Mouse (Mus musculus): ENCODE data around the gene Alg11. TPM values are rescaled to one million over a fixed set of nuclear protein-coding genes. Genes with fewer than 3 reads are reported as not detected.
A peak's percentile ranks its signal among the peaks of the same experiment; 100 is the strongest.

The Alg11 gene
- polyA plus RNA-seq (2021) = 13.7 TPM

DNA sequence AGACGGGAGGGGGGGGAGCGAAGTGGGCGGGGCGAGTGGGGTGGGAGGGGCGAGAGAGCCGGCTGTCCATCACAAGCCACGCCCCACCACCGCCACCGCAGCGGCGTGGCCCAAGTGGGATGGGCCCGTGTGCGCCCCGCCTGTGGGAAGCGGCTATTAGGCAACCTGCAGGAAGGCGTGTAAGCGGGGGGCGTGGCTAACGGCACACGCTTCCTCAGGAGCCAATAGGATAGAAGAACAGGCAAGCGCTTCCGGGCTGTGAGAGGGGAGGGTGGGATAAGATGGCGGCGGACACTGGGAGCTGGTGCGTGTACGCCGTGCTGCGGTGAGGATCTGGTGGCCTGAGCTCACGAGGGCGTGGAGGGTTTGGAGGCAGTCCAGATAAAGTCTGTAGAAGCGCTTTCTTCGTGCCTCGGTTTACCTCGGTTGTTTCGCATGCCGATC is at the start of gene Alg11:
Alg11 (plus strand) TSS at position 276 of the 444 bp plus-strand sequence.
- TF ChIP-seq CTCF (IDR thresholded peaks at IDR 0.05) = no peak
- ChIA-PET CTCF (interaction anchor here (1.4 to 1.6 kb wide), 2 partner anchors 12 to 106 kb away, joined by 3 to 4 read pairs; partner anchors contain the start of gene Nek3), POLR2A (no interaction called here)
- DNase-seq (ENCODE audit: low read depth, low spot score) (peak; percentile 60), ATAC-seq (peak; percentile 100)
- in situ Hi-C loops (cut with MboI; ENCODE audit: low pct_unique_long_range_greater_than_20kb) = loop anchor here (5.0 kb wide), 1 partner anchor 112 kb away; no protein-coding TSS in a partner anchor
- peaks cover 33% of the 10 kb centered on the region for H3K27me3 ChIP-seq

DNA sequence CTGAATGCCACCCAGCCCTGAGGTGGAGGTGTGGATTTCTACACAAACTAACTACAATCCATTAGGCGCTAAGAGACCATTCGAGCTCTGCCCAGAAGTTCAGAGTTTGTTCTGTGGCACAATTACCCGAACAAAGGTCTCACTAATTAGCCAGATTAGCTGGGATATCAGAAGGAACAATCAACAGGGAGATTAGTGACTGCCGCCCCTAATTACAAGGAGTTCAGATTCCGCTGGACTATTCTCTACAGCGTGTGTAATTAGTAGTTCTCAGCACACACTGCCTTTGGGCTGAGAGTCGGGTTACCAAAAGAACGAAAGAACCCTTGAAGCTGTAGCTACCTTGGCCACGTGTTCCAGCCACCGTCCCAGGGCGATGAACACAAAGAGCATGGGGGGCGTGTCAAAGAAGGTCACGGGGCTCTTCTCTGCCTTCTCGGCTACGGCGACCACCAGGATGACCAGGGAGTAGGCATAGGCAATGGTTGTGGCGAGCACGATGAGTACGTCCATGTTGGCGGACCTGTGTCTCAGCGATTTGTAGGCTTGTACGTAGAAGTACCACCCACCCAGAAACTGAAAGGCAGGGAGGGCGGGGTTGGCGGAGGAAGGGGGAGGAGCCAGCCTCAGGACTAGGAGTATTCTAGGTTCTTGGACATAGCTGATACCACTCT is 47.4 kb upstream of the Alg11 start:
- DNase-seq (ENCODE audit: low read depth, low spot score) = no peak
- in situ Hi-C loops (cut with MboI; ENCODE audit: low pct_unique_long_range_greater_than_20kb) = no loop called here
- ATAC-seq = no peak
- TF ChIP-seq CTCF (IDR thresholded peaks at IDR 0.05) = no peak
- H3K27me3 ChIP-seq = peaks cover 3% of the 10 kb centered on the region
- CTCF ChIA-PET = interaction anchor here (1.4 kb wide), 1 partner anchor 15 kb away, joined by 4 read pairs; no protein-coding TSS in a partner anchor
- POLR2A ChIA-PET = no interaction called here

- TF ChIP-seq CTCF (IDR thresholded peaks at IDR 0.05) = no peak
- H3K27me3 ChIP-seq = peaks cover 5% of the 10 kb centered on the region
- in situ Hi-C loops (cut with MboI; ENCODE audit: low pct_unique_long_range_greater_than_20kb) = no loop called here
- ChIA-PET CTCF (no interaction called here), POLR2A (no interaction called here)
- ATAC-seq (no peak), DNase-seq (ENCODE audit: low read depth, low spot score) (no peak)
Observed at GRCm38 (mm10) chr8:22017731-22018130, 42.8 kb upstream of the Alg11 start.

GRCm38 (mm10) chr8:22019498-22019897 is 41.0 kb upstream of the Alg11 start:
- DNase-seq (ENCODE audit: low read depth, low spot score) (no peak), ATAC-seq (no peak)
- POLR2A ChIA-PET = no interaction called here
- CTCF ChIA-PET = interaction anchor here (1.0 kb wide), 1 partner anchor 28 kb away, joined by 3 read pairs; no protein-coding TSS in a partner anchor
- no peak for TF ChIP-seq CTCF (IDR thresholded peaks at IDR 0.05)
- in situ Hi-C loops (cut with MboI; ENCODE audit: low pct_unique_long_range_greater_than_20kb) = no loop called here
- peaks cover 6% of the 10 kb centered on the region for H3K27me3 ChIP-seq

DNA sequence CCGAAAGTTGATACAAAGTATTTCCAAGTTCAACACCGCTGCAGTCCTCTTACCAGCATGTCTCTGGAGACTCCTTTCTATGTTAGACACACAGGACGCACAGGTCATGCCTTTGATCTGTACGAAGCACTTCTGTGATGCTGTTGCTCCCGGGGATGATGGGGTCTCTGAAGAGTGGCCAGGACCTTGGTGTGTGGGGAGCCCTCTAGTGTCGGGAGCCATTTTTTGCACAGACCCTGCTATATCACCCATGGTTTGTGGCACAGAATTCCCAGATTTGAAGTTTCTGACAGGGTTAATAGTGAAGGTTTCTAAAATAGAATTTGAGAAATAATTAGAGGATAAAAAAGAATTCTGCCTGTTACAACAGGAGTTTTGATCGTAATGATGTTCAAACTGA is 38.3 kb upstream of the Alg11 start:
- ATAC-seq (no peak), DNase-seq (ENCODE audit: low read depth, low spot score) (no peak)
- POLR2A ChIA-PET = no interaction called here
- in situ Hi-C loops (cut with MboI; ENCODE audit: low pct_unique_long_range_greater_than_20kb) = no loop called here
- TF ChIP-seq CTCF (IDR thresholded peaks at IDR 0.05) = no peak
- CTCF ChIA-PET = no interaction called here
- peaks cover 9% of the 10 kb centered on the region for H3K27me3 ChIP-seq

DNA sequence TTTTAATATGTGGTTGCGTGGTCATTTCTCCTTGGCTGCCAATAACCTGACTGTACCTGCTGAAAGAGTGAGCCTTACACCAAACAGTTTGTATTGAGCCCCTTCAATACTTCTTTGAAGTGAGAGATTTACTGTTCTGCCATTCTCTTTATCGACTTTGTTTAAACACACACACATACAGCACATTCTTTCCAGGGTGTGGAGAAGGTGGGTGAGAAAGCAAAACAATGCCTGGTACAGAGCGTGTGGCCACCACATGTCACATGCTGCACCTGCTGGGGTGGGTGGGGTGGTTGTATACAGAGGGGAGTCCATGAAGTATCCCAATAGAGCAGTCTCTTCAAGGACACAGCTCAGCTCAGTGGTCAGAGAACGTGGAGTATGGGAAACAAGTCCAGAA is 35.3 kb upstream of the Alg11 start:
- no peak for DNase-seq (ENCODE audit: low read depth, low spot score)
- no peak for TF ChIP-seq CTCF (IDR thresholded peaks at IDR 0.05)
- CTCF ChIA-PET = interaction anchor here (1.0 kb wide), 1 partner anchor 141 kb away, joined by 3 read pairs; the partner anchor contains the start of gene Nek3
- peaks cover 15% of the 10 kb centered on the region for H3K27me3 ChIP-seq
- in situ Hi-C loops (cut with MboI; ENCODE audit: low pct_unique_long_range_greater_than_20kb) = no loop called here
- ATAC-seq = peak; percentile 44
- POLR2A ChIA-PET = no interaction called here

DNA sequence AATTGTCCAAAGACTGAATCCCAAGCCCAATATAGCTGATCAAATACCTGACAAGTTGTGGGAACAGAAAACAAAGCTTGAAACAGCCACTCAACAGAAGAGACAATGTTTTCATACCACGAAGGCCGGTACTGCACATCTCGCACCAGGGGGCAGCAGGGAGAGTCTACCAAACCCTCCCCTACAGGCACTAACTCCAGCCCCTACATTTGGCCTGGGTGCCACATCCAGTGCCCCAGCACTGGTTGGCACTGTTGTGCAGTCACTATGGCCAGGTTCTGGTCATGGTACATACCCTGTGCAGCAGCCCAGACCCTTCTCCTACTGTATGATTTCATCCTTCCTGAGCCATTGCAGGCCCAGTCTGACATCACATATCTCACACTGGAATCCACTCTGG is 31.5 kb upstream of the Alg11 start:
- CTCF ChIA-PET = interaction anchor here (1.8 kb wide), 1 partner anchor 16 kb away, joined by 4 read pairs; no protein-coding TSS in a partner anchor
- TF ChIP-seq CTCF (IDR thresholded peaks at IDR 0.05) = no peak
- in situ Hi-C loops (cut with MboI; ENCODE audit: low pct_unique_long_range_greater_than_20kb) = no loop called here
- no peak for DNase-seq (ENCODE audit: low read depth, low spot score)
- POLR2A ChIA-PET = no interaction called here
- no peak for ATAC-seq
- peaks cover 11% of the 10 kb centered on the region for H3K27me3 ChIP-seq

DNA sequence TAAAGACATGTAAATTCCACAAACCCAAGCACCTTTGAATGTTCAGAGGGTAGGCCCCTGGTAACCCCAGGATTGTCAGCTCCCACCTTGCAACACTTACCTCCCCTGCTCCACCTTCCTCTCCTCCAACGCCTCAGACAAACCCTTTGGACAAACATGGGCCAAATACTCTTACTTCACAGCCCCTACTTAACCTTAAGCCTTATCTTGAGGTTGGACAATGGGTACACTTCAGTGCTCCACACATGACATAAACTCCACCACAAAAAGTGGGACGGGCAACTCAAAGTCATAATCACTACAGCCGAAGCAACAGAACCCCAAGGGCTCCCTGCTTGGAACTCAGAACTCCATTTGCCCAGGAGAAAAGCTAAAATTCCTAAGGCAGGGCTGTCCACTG is 29.5 kb upstream of the Alg11 start:
- DNase-seq (ENCODE audit: low read depth, low spot score) (no peak), ATAC-seq (no peak)
- POLR2A ChIA-PET = no interaction called here
- CTCF ChIA-PET = no interaction called here
- in situ Hi-C loops (cut with MboI; ENCODE audit: low pct_unique_long_range_greater_than_20kb) = no loop called here
- TF ChIP-seq CTCF (IDR thresholded peaks at IDR 0.05) = no peak
- peaks cover 7% of the 10 kb centered on the region for H3K27me3 ChIP-seq

DNA sequence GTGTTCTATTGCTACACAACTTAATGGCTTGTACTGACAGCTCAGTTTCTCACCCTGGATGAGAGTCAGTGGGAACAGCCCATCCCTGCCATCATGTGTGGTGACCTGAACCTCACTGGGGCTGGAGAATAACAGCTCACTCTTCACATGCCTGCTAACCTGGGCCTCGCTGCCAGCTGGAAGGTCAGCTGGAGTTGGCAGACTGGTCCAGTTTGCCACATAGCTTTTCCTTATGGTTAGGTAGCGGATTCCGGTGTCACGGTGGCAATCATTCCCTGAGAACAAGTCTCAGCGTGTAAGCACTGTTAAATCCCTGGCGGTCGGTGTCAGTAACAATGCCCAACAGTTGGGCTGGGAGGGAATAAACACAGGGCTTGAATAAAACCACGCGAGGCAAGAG is 24.4 kb upstream of the Alg11 start:
- no peak for TF ChIP-seq CTCF (IDR thresholded peaks at IDR 0.05)
- ChIA-PET POLR2A (no interaction called here), CTCF (no interaction called here)
- in situ Hi-C loops (cut with MboI; ENCODE audit: low pct_unique_long_range_greater_than_20kb) = no loop called here
- DNase-seq (ENCODE audit: low read depth, low spot score) (no peak), ATAC-seq (no peak)
- H3K27me3 ChIP-seq = peaks cover 13% of the 10 kb centered on the region

GRCm38 (mm10) chr8:22037022-22037421 is 23.5 kb upstream of the Alg11 start:
- in situ Hi-C loops (cut with MboI; ENCODE audit: low pct_unique_long_range_greater_than_20kb) = no loop called here
- peaks cover 16% of the 10 kb centered on the region for H3K27me3 ChIP-seq
- DNase-seq (ENCODE audit: low read depth, low spot score) = no peak
- no peak for TF ChIP-seq CTCF (IDR thresholded peaks at IDR 0.05)
- ChIA-PET POLR2A (no interaction called here), CTCF (no interaction called here)
- ATAC-seq = no peak

- DNase-seq (ENCODE audit: low read depth, low spot score) = no peak
- H3K27me3 ChIP-seq = peaks cover 16% of the 10 kb centered on the region
- in situ Hi-C loops (cut with MboI; ENCODE audit: low pct_unique_long_range_greater_than_20kb) = no loop called here
- CTCF ChIA-PET = no interaction called here
- TF ChIP-seq CTCF (IDR thresholded peaks at IDR 0.05) = no peak
- POLR2A ChIA-PET = no interaction called here
- ATAC-seq = no peak
Observed at GRCm38 (mm10) chr8:22039468-22040152, 20.9 kb upstream of the Alg11 start.

All from Patski (cell line).